Mouse (Mus musculus): Measurements from ENCODE around the gene Tmem135.

- TF ChIP-seq POLR2A (IDR thresholded peaks at IDR 0.05; ENCODE audit: insufficient read depth, low read depth, low read length): no peak
- no peak for TF ChIP-seq CTCF (IDR thresholded peaks at IDR 0.05; ENCODE audit: insufficient read depth, low read depth, low read length)
Observed at GRCm38 (mm10) chr7:89140640-89141300, 263.3 kb downstream of the Tmem135 start.
